ENCODE assay signal across 18 mouse cellular contexts in genomic region chr15:96831256-96831655, GRCm38 (mm10).
"Had no signal": no experiment of that assay in that cellular context is flagged by ENCODE, and none has a peak within 500 bp of the region (broad histone marks: within the 10 kb centered on the region; RNA-seq: fewer than 3 reads in every experiment).

No protein-coding gene starts in this region.

- DNase-seq: liver, postnatal 0 days; lung, adult 2 months; lung, postnatal 14 days; lung, postnatal 36 days; retina, postnatal 1 day; right cerebral cortex, postnatal 25 days; right cerebral cortex, postnatal 4 days; spleen, adult 18-20 months; thymus, adult 18-20 months; thymus, postnatal 14 days; thymus, postnatal 36 days had no signal

- H3K9ac ChIP-seq: liver, postnatal 0 days; lung, embryonic 15.5 days; midbrain, embryonic 13.5 days; midbrain, embryonic 15.5 days; neural tube, embryonic 13.5 days; neural tube, embryonic 15.5 days had no signal

- H3K4me1 ChIP-seq: megakaryocyte, embryonic 14.5 days; midbrain, embryonic 13.5 days; midbrain, embryonic 15.5 days; neural tube, embryonic 13.5 days; neural tube, embryonic 15.5 days had no signal

- H3K4me3 ChIP-seq: lung, embryonic 15.5 days; megakaryocyte, embryonic 14.5 days; midbrain, embryonic 13.5 days; midbrain, embryonic 15.5 days; neural tube, embryonic 13.5 days; neural tube, embryonic 15.5 days had no signal

- H3K27me3 ChIP-seq: lung, embryonic 15.5 days; midbrain, embryonic 13.5 days; midbrain, embryonic 15.5 days; neural tube, embryonic 13.5 days; neural tube, embryonic 15.5 days had no signal

- H3K27ac ChIP-seq: macrophage; midbrain, embryonic 13.5 days; midbrain, embryonic 15.5 days; neural tube, embryonic 13.5 days; neural tube, embryonic 15.5 days had no signal

- H3K9me3 ChIP-seq: lung, embryonic 15.5 days; midbrain, embryonic 13.5 days; midbrain, embryonic 15.5 days; neural tube, embryonic 13.5 days; neural tube, embryonic 15.5 days had no signal

- H3K36me3 ChIP-seq: lung, embryonic 15.5 days; midbrain, embryonic 13.5 days; midbrain, embryonic 15.5 days; neural tube, embryonic 13.5 days; neural tube, embryonic 15.5 days had no signal
